Mouse (Mus musculus): ENCODE data around the gene Ccng1. TPM values are rescaled to one million over a fixed set of nuclear protein-coding genes. Genes with fewer than 3 reads are reported as not detected.

Ccng1 gene
- total RNA-seq (2012; rRNA removed) = 202 and 252 TPM in 2 replicates

GRCm38 (mm10) chr11:40755109-40755627 lies at the start of gene Ccng1:
Ccng1 (minus strand) TSS chr11:40755311.
- in situ Hi-C loops (cut with MboI; ENCODE audit: low sequenced_read_pairs in 2 of 2, unreplicated experiment in 2 of 2) = no loop called here
- Histone ChIP-seq H3K36me3 (ENCODE audit: control insufficient read depth, insufficient read depth, low read length, poor library complexity, severe bottlenecking) (peaks cover 11% of the 10 kb centered on the region), H3K9ac (ENCODE audit: insufficient read depth, low read depth, low read length, poor library complexity, severe bottlenecking) (peak within 1 kb of the TSS; percentile 91), H3K4me3 (ENCODE audit: insufficient read depth in 1 of 2, low read depth in 1 of 2, low read length in 2 of 2, poor library complexity in 1 of 2, severe bottlenecking in 1 of 2) (peak within 1 kb of the TSS; percentile 83 to 86), H3K4me1 (ENCODE audit: control insufficient read depth in 2 of 2, insufficient read depth in 2 of 2, low read length in 2 of 2, poor library complexity in 1 of 2) (peaks cover 4 to 6% of the 10 kb centered on the region in 2 experiments; a peak in 2 of 4 replicates), H3K27ac (ENCODE audit: insufficient read depth, low read depth, low read length, poor library complexity, severe bottlenecking) (peak within 1 kb of the TSS; percentile 87), H3K9me3 (ENCODE audit: control insufficient read depth, insufficient read depth, low read depth, low read length) (no peaks in the 10 kb centered on the region)
- DNase-seq (ENCODE audit: low read depth, low spot score) = peak; percentile 97
- TF ChIP-seq HCFC1 (IDR thresholded peaks at IDR 0.05; ENCODE audit: borderline replicate concordance, insufficient read depth, low read length) (0 out of 2 replicates have a peak, but pooled peaks have one; percentile 43), ZNF384 (IDR thresholded peaks at IDR 0.05; ENCODE audit: low read depth, low read length) (0 out of 2 replicates have a peak, but pooled peaks have one; percentile 15), CHD2 (IDR thresholded peaks at IDR 0.05; ENCODE audit: low read depth, low read length) (peak; percentile 58; the same call in 1 of the 2 replicates), MAFK (IDR thresholded peaks at IDR 0.05; ENCODE audit: insufficient read depth, low read depth, low read length) (no peak)

GRCm38 (mm10) chr11:40790307-40790706 lies 35.2 kb upstream of the Ccng1 start:
- TF ChIP-seq CHD2 (IDR thresholded peaks at IDR 0.05; ENCODE audit: low read depth, low read length) (no peak), ZC3H11A (IDR thresholded peaks at IDR 0.05; ENCODE audit: borderline replicate concordance, low read depth, low read length) (no peak)
- H3K4me1 ChIP-seq (ENCODE audit: control insufficient read depth in 2 of 2, insufficient read depth in 2 of 2, low read length in 2 of 2, poor library complexity in 1 of 2) = no peaks in the 10 kb centered on the region
- H3K9me3 ChIP-seq (ENCODE audit: control insufficient read depth, insufficient read depth, low read depth, low read length) = no peaks in the 10 kb centered on the region
- no peak for DNase-seq (ENCODE audit: low read depth, low spot score)
- H3K4me3 ChIP-seq (ENCODE audit: insufficient read depth in 1 of 2, low read depth in 1 of 2, low read length in 2 of 2, poor library complexity in 1 of 2, severe bottlenecking in 1 of 2) = no peak overlapping the region
- H3K27ac ChIP-seq (ENCODE audit: insufficient read depth, low read depth, low read length, poor library complexity, severe bottlenecking) = no peak overlapping the region
- in situ Hi-C loops (cut with MboI; ENCODE audit: low sequenced_read_pairs in 2 of 2, unreplicated experiment in 2 of 2) = no loop called here
- H3K9ac ChIP-seq (ENCODE audit: insufficient read depth, low read depth, low read length, poor library complexity, severe bottlenecking) = no peak overlapping the region
- H3K36me3 ChIP-seq (ENCODE audit: control insufficient read depth, insufficient read depth, low read length, poor library complexity, severe bottlenecking) = no peaks in the 10 kb centered on the region

GRCm38 (mm10) chr11:40789701-40790100 lies 34.6 kb upstream of the Ccng1 start:
- in situ Hi-C loops (cut with MboI; ENCODE audit: low sequenced_read_pairs in 2 of 2, unreplicated experiment in 2 of 2) = no loop called here
- no peak for DNase-seq (ENCODE audit: low read depth, low spot score)
- Histone ChIP-seq H3K4me1 (ENCODE audit: control insufficient read depth in 2 of 2, insufficient read depth in 2 of 2, low read length in 2 of 2, poor library complexity in 1 of 2) (no peaks in the 10 kb centered on the region), H3K9ac (ENCODE audit: insufficient read depth, low read depth, low read length, poor library complexity, severe bottlenecking) (no peak overlapping the region), H3K27ac (ENCODE audit: insufficient read depth, low read depth, low read length, poor library complexity, severe bottlenecking) (no peak overlapping the region), H3K36me3 (ENCODE audit: control insufficient read depth, insufficient read depth, low read length, poor library complexity, severe bottlenecking) (no peaks in the 10 kb centered on the region), H3K4me3 (ENCODE audit: insufficient read depth in 1 of 2, low read depth in 1 of 2, low read length in 2 of 2, poor library complexity in 1 of 2, severe bottlenecking in 1 of 2) (no peak overlapping the region), H3K9me3 (ENCODE audit: control insufficient read depth, insufficient read depth, low read depth, low read length) (no peaks in the 10 kb centered on the region)
- no peak for TF ChIP-seq ZC3H11A (IDR thresholded peaks at IDR 0.05; ENCODE audit: borderline replicate concordance, low read depth, low read length)
- TF ChIP-seq MAFK (IDR thresholded peaks at IDR 0.05; ENCODE audit: insufficient read depth, low read depth, low read length) = no peak
- no peak for TF ChIP-seq HCFC1 (IDR thresholded peaks at IDR 0.05; ENCODE audit: borderline replicate concordance, insufficient read depth, low read length)
- TF ChIP-seq ZNF384 (IDR thresholded peaks at IDR 0.05; ENCODE audit: low read depth, low read length) = no peak
- TF ChIP-seq CHD2 (IDR thresholded peaks at IDR 0.05; ENCODE audit: low read depth, low read length) = no peak

- DNase-seq (ENCODE audit: low read depth, low spot score) = no peak
- TF ChIP-seq HCFC1 (IDR thresholded peaks at IDR 0.05; ENCODE audit: borderline replicate concordance, insufficient read depth, low read length) (no peak), ZC3H11A (IDR thresholded peaks at IDR 0.05; ENCODE audit: borderline replicate concordance, low read depth, low read length) (no peak), ZNF384 (IDR thresholded peaks at IDR 0.05; ENCODE audit: low read depth, low read length) (no peak), CHD2 (IDR thresholded peaks at IDR 0.05; ENCODE audit: low read depth, low read length) (no peak), MAFK (IDR thresholded peaks at IDR 0.05; ENCODE audit: insufficient read depth, low read depth, low read length) (no peak)
- Histone ChIP-seq H3K27ac (ENCODE audit: insufficient read depth, low read depth, low read length, poor library complexity, severe bottlenecking) (no peak overlapping the region), H3K4me1 (ENCODE audit: control insufficient read depth in 2 of 2, insufficient read depth in 2 of 2, low read length in 2 of 2, poor library complexity in 1 of 2) (no peaks in the 10 kb centered on the region), H3K4me3 (ENCODE audit: insufficient read depth in 1 of 2, low read depth in 1 of 2, low read length in 2 of 2, poor library complexity in 1 of 2, severe bottlenecking in 1 of 2) (no peak overlapping the region), H3K36me3 (ENCODE audit: control insufficient read depth, insufficient read depth, low read length, poor library complexity, severe bottlenecking) (no peaks in the 10 kb centered on the region), H3K9me3 (ENCODE audit: control insufficient read depth, insufficient read depth, low read depth, low read length) (no peaks in the 10 kb centered on the region), H3K9ac (ENCODE audit: insufficient read depth, low read depth, low read length, poor library complexity, severe bottlenecking) (no peak overlapping the region)
- in situ Hi-C loops (cut with MboI; ENCODE audit: low sequenced_read_pairs in 2 of 2, unreplicated experiment in 2 of 2) = no loop called here
Measured at GRCm38 (mm10) chr11:40786900-40787299, 31.8 kb upstream of the Ccng1 start.

GRCm38 (mm10) chr11:40784326-40784725 lies 29.2 kb upstream of the Ccng1 start:
- DNase-seq (ENCODE audit: low read depth, low spot score) = no peak
- no peaks in the 10 kb centered on the region for H3K9me3 ChIP-seq (ENCODE audit: control insufficient read depth, insufficient read depth, low read depth, low read length)
- no peak overlapping the region for H3K27ac ChIP-seq (ENCODE audit: insufficient read depth, low read depth, low read length, poor library complexity, severe bottlenecking)
- no peaks in the 10 kb centered on the region for H3K4me1 ChIP-seq (ENCODE audit: control insufficient read depth in 2 of 2, insufficient read depth in 2 of 2, low read length in 2 of 2, poor library complexity in 1 of 2)
- in situ Hi-C loops (cut with MboI; ENCODE audit: low sequenced_read_pairs in 2 of 2, unreplicated experiment in 2 of 2) = no loop called here
- TF ChIP-seq CHD2 (IDR thresholded peaks at IDR 0.05; ENCODE audit: low read depth, low read length) = no peak
- TF ChIP-seq MAFK (IDR thresholded peaks at IDR 0.05; ENCODE audit: insufficient read depth, low read depth, low read length) = no peak
- H3K36me3 ChIP-seq (ENCODE audit: control insufficient read depth, insufficient read depth, low read length, poor library complexity, severe bottlenecking) = no peaks in the 10 kb centered on the region
- H3K9ac ChIP-seq (ENCODE audit: insufficient read depth, low read depth, low read length, poor library complexity, severe bottlenecking) = no peak overlapping the region
- H3K4me3 ChIP-seq (ENCODE audit: insufficient read depth in 1 of 2, low read depth in 1 of 2, low read length in 2 of 2, poor library complexity in 1 of 2, severe bottlenecking in 1 of 2) = no peak overlapping the region
